Mouse (Mus musculus) C3H10T1/2 (cell line): ENCODE measurements around the gene Ins2. TPM values are rescaled to one million over a fixed set of nuclear protein-coding genes. Genes with fewer than 3 reads are reported as not detected.

ENCODE experiments used
- polyA plus RNA-seq, 2 experiments: library from polyadenylated mRNA; unstranded; fragments of >200 nt; fragmentation: generic; extraction: Trizol; gene quantifications; one replicate each; pipeline ENCODE4 v1.2.1; 2012; ENCODE audit warnings: missing spikeins in 2 of 2

The Ins2 gene
- polyA plus RNA-seq = not detected

GRCm38 (mm10) chr7:142743281-142743680 lies at the start of gene Ins2:
Ins2 (minus strand) TSS chr7:142743381.

GRCm38 (mm10) chr7:142669751-142670625 lies 73.2 kb downstream of the Ins2 start, which contains the start of gene Gm49394:
Gm49394 (minus strand) TSS chr7:142669942.

GRCm38 (mm10) chr7:142666659-142667058 lies 76.5 kb downstream of the Ins2 start, which contains the start of gene Igf2:
Igf2 (minus strand) TSS chr7:142666816.

Other genes starting within 250 kb of the Ins2 start
- gene Tnnt3, start 244.5 kb downstream of the Ins2 start, polyA plus RNA-seq = 1 to 10 TPM in 1 of 2 experiments, under 1 TPM in 1; 0.05 to 2.6 TPM
- 100 to 1,000 TPM; 104 to 105 TPM for gene Mrpl23, start 210.7 kb downstream of the Ins2 start, polyA plus RNA-seq
- gene Igf2, start 76.6 kb downstream of the Ins2 start, polyA plus RNA-seq = under 1 TPM; 0.02 to 0.98 TPM
- gene Gm49394, start 73.4 kb downstream of the Ins2 start, polyA plus RNA-seq = under 1 TPM in 1 of 2 experiments, not detected in 1; 0.01 TPM
- gene Th, start 187.7 kb upstream of the Ins2 start, polyA plus RNA-seq = not detected
- gene Ascl2, start 225.9 kb upstream of the Ins2 start, polyA plus RNA-seq = under 1 TPM in 1 of 2 experiments, not detected in 1; 0.02 TPM